Mouse (Mus musculus) liver, embryonic 14.5 days (tissue): ENCODE data around the gene Kdelr3. TPM values are rescaled to one million over a fixed set of nuclear protein-coding genes. Genes with fewer than 3 reads are reported as not detected.
A peak's percentile ranks its signal among the peaks of the same experiment; 100 is the strongest.

Source experiments
- ATAC-seq: fragments of 200-750 bp; cut with Nextera tagmentation; 2 replicates; pipeline ENCODE4 v1.8.0; 2017; ENCODE audit warnings: moderate number of reproducible peaks, mild to moderate bottlenecking, moderate library complexity; ENCODE audit not compliant: insufficient read depth
- DNase-seq, 3 experiments: peaks; one replicate each; pipeline ENCODE4 v3.0.0-alpha.2; 2012 to 2013; ENCODE audit warnings: low read depth in 3 of 3, low spot score in 3 of 3
- H3K27ac ChIP-seq: fragments of 300-500 bp; sonication (generic); 2 replicates; pipeline ENCODE4 v1.5.1; 2014; ENCODE audit warnings: moderate library complexity, mild to moderate bottlenecking, control low read depth, inconsistent platforms
- H3K27me3 ChIP-seq: fragments of 300-500 bp; sonication (generic); 2 replicates; pipeline ENCODE4 v1.6.1; 2014; ENCODE audit warnings: mild to moderate bottlenecking, low read length, moderate library complexity; ENCODE audit not compliant: control insufficient read depth, insufficient read depth
- H3K36me3 ChIP-seq: fragments of 300-500 bp; sonication (generic); replicated peaks from 2 replicates; pipeline ENCODE4 v1.6.1; 2014; ENCODE audit warnings: low read depth; ENCODE audit not compliant: control insufficient read depth, insufficient read depth
- H3K4me1 ChIP-seq, 2 experiments: fragments of 200-500 bp in 1 of 2; fragments of 300-500 bp in 1 of 2; sonication (generic) in 1 of 2; replicated peaks; 2 replicates each; pipeline ENCODE4 v1.6.1; 2012 to 2014; ENCODE audit warnings: antibody characterized with exemption in 1 of 2, inconsistent platforms in 1 of 2, low read length in 1 of 2; ENCODE audit not compliant: control insufficient read depth in 2 of 2, insufficient read depth in 2 of 2
- H3K4me2 ChIP-seq: fragments of 300-500 bp; sonication (generic); 2 replicates; pipeline ENCODE4 v1.6.1; 2014; ENCODE audit warnings: low read depth, mild to moderate bottlenecking, control low read depth, moderate library complexity
- H3K4me3 ChIP-seq, 2 experiments: fragments of 200-500 bp in 1 of 2; fragments of 300-500 bp in 1 of 2; sonication (generic) in 1 of 2; 2 replicates each; pipeline ENCODE4 v1.5.1; 2012 to 2014; ENCODE audit warnings: low read depth in 2 of 2, low read length in 2 of 2, mild to moderate bottlenecking in 2 of 2, control low read depth in 1 of 2, inconsistent platforms in 1 of 2, moderate library complexity in 1 of 2; ENCODE audit not compliant: insufficient read depth in 1 of 2
- H3K9ac ChIP-seq: fragments of 300-500 bp; sonication (generic); replicated peaks from 2 replicates; pipeline ENCODE4 v1.6.1; 2014; ENCODE audit warnings: mild to moderate bottlenecking, control low read depth, moderate library complexity
- H3K9me3 ChIP-seq: fragments of 300-500 bp; sonication (generic); 2 replicates; pipeline ENCODE4 v1.6.1; 2016; ENCODE audit warnings: low read length, mixed read lengths; ENCODE audit not compliant: control insufficient read depth
- CTCF ChIP-seq: IDR thresholded peaks from 2 replicates; pipeline ENCODE4 v1.5.1; 2016; ENCODE audit warnings: antibody characterized with exemption, low read depth, control low read depth
- EP300 ChIP-seq: IDR thresholded peaks from 2 replicates; pipeline ENCODE4 v1.6.1; 2016; ENCODE audit warnings: antibody characterized with exemption, low read depth
- WGBS: fragments of 180-500 bp; shearing (Covaris S2); extraction: QIAGEN DNeasy Blood & Tissue Kit; methylation state at CpG from one replicate; pipeline ENCODE4 v1.1.7; 2014; ENCODE audit not compliant: insufficient replicate concordance; 5-methylcytosine and 5-hydroxymethylcytosine counted together
- polyA plus RNA-seq, 2 experiments: library from polyadenylated mRNA; depleted of rRNA in 1 of 2; stranded (reverse) in 1 of 2; unstranded in 1 of 2; fragments of >200 nt; fragmentation: Nextera tagmentation in 1 of 2; extraction: Ambion mirVana in 1 of 2; gene quantifications; 2 replicates each; pipeline versions ENCODE4 v1.2.1 to v1.2.3; 2012 to 2014

The Kdelr3 gene
- polyA plus RNA-seq, 2 experiments, result 2.6 to 3.2 TPM

GRCm38 (mm10) chr15:79493527-79493926 is 22.7 kb upstream of the Kdelr3 start:
- 56% methylated on average over 18 of the region's 18 CpGs for WGBS
- TF ChIP-seq EP300 (no peak), CTCF (no peak)
- ATAC-seq, result no peak
- Histone ChIP-seq H3K4me1 (no peaks in the 10 kb centered on the region), H3K4me3 (no peak overlapping the region), H3K4me2 (no peak overlapping the region), H3K9me3 (no peaks in the 10 kb centered on the region), H3K27ac (no peak overlapping the region), H3K9ac (no peak overlapping the region), H3K27me3 (no peaks in the 10 kb centered on the region), H3K36me3 (no peaks in the 10 kb centered on the region)
- DNase-seq, result no peak

- no peak for TF ChIP-seq EP300
- no peak for TF ChIP-seq CTCF
- no peaks in the 10 kb centered on the region for H3K36me3 ChIP-seq
- WGBS, result 67% methylated on average over 17 of the region's 17 CpGs
- H3K27ac ChIP-seq, result no peak overlapping the region
- ATAC-seq, result no peak
- H3K4me1 ChIP-seq, result no peaks in the 10 kb centered on the region
- H3K4me2 ChIP-seq, result no peak overlapping the region
- no peak for DNase-seq
- no peaks in the 10 kb centered on the region for H3K9me3 ChIP-seq
- H3K27me3 ChIP-seq, result peaks cover 29% of the 10 kb centered on the region
- no peak overlapping the region for H3K4me3 ChIP-seq
- no peak overlapping the region for H3K9ac ChIP-seq
Observed at GRCm38 (mm10) chr15:79500110-79500509, 16.1 kb upstream of the Kdelr3 start.

- no peak for DNase-seq
- Histone ChIP-seq H3K27me3 (peaks cover 57% of the 10 kb centered on the region), H3K27ac (no peak overlapping the region), H3K4me1 (no peaks in the 10 kb centered on the region), H3K4me3 (no peak overlapping the region), H3K4me2 (no peak overlapping the region), H3K9ac (no peak overlapping the region), H3K9me3 (no peaks in the 10 kb centered on the region), H3K36me3 (no peaks in the 10 kb centered on the region)
- ATAC-seq, result no peak
- TF ChIP-seq CTCF, result no peak
- TF ChIP-seq EP300, result no peak
- 15% methylated on average over 18 of the region's 18 CpGs for WGBS
Observed at GRCm38 (mm10) chr15:79502891-79503341, 13.3 kb upstream of the Kdelr3 start.

GRCm38 (mm10) chr15:79503438-79503837 is 12.8 kb upstream of the Kdelr3 start:
- no peaks in the 10 kb centered on the region for H3K4me1 ChIP-seq
- peaks cover 60% of the 10 kb centered on the region for H3K27me3 ChIP-seq
- TF ChIP-seq EP300 (no peak), CTCF (no peak)
- no peak overlapping the region for H3K4me2 ChIP-seq
- 54% methylated on average over 5 of the region's 5 CpGs for WGBS
- H3K27ac ChIP-seq, result no peak overlapping the region
- H3K9me3 ChIP-seq, result no peaks in the 10 kb centered on the region
- ATAC-seq, result no peak
- H3K36me3 ChIP-seq, result no peaks in the 10 kb centered on the region
- DNase-seq, result no peak
- no peak overlapping the region for H3K4me3 ChIP-seq
- no peak overlapping the region for H3K9ac ChIP-seq

- Histone ChIP-seq H3K27ac (no peak within 1 kb of the TSS), H3K4me1 (no peaks in the 10 kb centered on the region), H3K9me3 (no peaks in the 10 kb centered on the region), H3K27me3 (peaks cover 62% of the 10 kb centered on the region), H3K4me2 (peak within 1 kb of the TSS; percentile 60), H3K36me3 (no peaks in the 10 kb centered on the region), H3K4me3 (peak within 1 kb of the TSS in 1 of 2 experiments; percentile 49; a peak in 2 of 4 replicates), H3K9ac (no peak within 1 kb of the TSS)
- 1% methylated on average over 52 of the region's 60 CpGs for WGBS
- TF ChIP-seq CTCF (no peak), EP300 (no peak)
- ATAC-seq (no peak), DNase-seq (no peak)
Observed at GRCm38 (mm10) chr15:79504707-79505452, 11.3 kb upstream of the Kdelr3 start, which contains the start of gene Kcnj4. Gene Kcnj4 (minus strand): TSS chr15:79505241.
